Mouse (Mus musculus) stomach, postnatal 0 days (tissue): ENCODE measurements around the gene Arid3c. TPM values are rescaled to one million over a fixed set of nuclear protein-coding genes. Genes with fewer than 3 reads are reported as not detected.
A peak's percentile ranks its signal among the peaks of the same experiment; 100 is the strongest.

Experiments
- ATAC-seq: fragments of 200-750 bp; cut with Nextera tagmentation; 2 replicates; pipeline ENCODE4 v1.8.0; 2017; ENCODE audit not compliant: low FRiP score, low TSS enrichment
- DNase-seq: peaks from one replicate; pipeline ENCODE4 v3.0.0-alpha.2; 2016; ENCODE audit warnings: low spot score
- H3K27ac ChIP-seq: fragments of 300-500 bp; sonication (generic); replicated peaks from 2 replicates; pipeline ENCODE4 v1.5.1; 2014; ENCODE audit warnings: mild to moderate bottlenecking, control low read depth
- H3K27me3 ChIP-seq: fragments of 300-500 bp; sonication (generic); 2 replicates; pipeline ENCODE4 v1.6.1; 2014; ENCODE audit warnings: low read length; ENCODE audit not compliant: control insufficient read depth, insufficient read depth
- H3K36me3 ChIP-seq: fragments of 300-500 bp; sonication (generic); 2 replicates; pipeline ENCODE4 v1.6.1; 2014; ENCODE audit warnings: low read length, mixed read lengths; ENCODE audit not compliant: control insufficient read depth, insufficient read depth
- H3K4me1 ChIP-seq: fragments of 300-500 bp; sonication (generic); replicated peaks from 2 replicates; pipeline ENCODE4 v1.6.1; 2014; ENCODE audit warnings: antibody characterized with exemption; ENCODE audit not compliant: control insufficient read depth, insufficient read depth
- H3K4me2 ChIP-seq: fragments of 300-500 bp; sonication (generic); replicated peaks from 2 replicates; pipeline ENCODE4 v1.6.1; 2014; ENCODE audit warnings: low read depth, mild to moderate bottlenecking, control low read depth, moderate library complexity
- H3K4me3 ChIP-seq: fragments of 300-500 bp; sonication (generic); 2 replicates; pipeline ENCODE4 v1.5.1; 2014; ENCODE audit warnings: low read depth, low read length, control low read depth
- H3K9ac ChIP-seq: fragments of 300-500 bp; sonication (generic); 2 replicates; pipeline ENCODE4 v1.6.1; 2014; ENCODE audit warnings: mild to moderate bottlenecking, low read length, control low read depth, mixed read lengths
- H3K9me3 ChIP-seq: fragments of 300-500 bp; sonication (generic); 2 replicates; pipeline ENCODE4 v1.6.1; 2016; ENCODE audit warnings: low read length; ENCODE audit not compliant: control insufficient read depth
- CTCF ChIP-seq: IDR thresholded peaks from 2 replicates; pipeline ENCODE4 v1.5.1; 2016; ENCODE audit warnings: antibody characterized with exemption, low read depth, mild to moderate bottlenecking, moderate library complexity
- EP300 ChIP-seq: optimal IDR thresholded peaks from 2 replicates; pipeline ENCODE3; 2016; ENCODE audit warnings: antibody characterized with exemption
- WGBS: fragments of 180-500 bp; shearing (Covaris S2); extraction: QIAGEN DNeasy Blood & Tissue Kit; methylation state at CpG from one replicate; pipeline ENCODE4 v1.1.7; 2014; 5-methylcytosine and 5-hydroxymethylcytosine counted together
- polyA plus RNA-seq: library from polyadenylated mRNA; unstranded; fragments of >200 nt; fragmentation: Nextera tagmentation; extraction: Ambion mirVana; gene quantifications from 2 replicates; pipeline ENCODE4 v1.2.1, GENCODE M21; 2015

Arid3c gene
- polyA plus RNA-seq, 1 experiment from 2014 or later = 0.05 TPM

- ATAC-seq (no peak), DNase-seq (no peak)
- H3K36me3 ChIP-seq = peaks cover 4% of the 10 kb centered on the region; the same call in 1 of the 2 replicates
- H3K9me3 ChIP-seq = no peaks in the 10 kb centered on the region
- peaks cover 4% of the 10 kb centered on the region; the same call in 1 of the 2 replicates for H3K4me1 ChIP-seq
- H3K27me3 ChIP-seq = no peaks in the 10 kb centered on the region
- no peak overlapping the region for H3K9ac ChIP-seq
- no peak for TF ChIP-seq EP300
- no peak overlapping the region for H3K4me3 ChIP-seq
- H3K27ac ChIP-seq = no peak overlapping the region
- H3K4me2 ChIP-seq = no peak overlapping the region
- WGBS = 93% methylated on average over 13 of the region's 13 CpGs
Observed at GRCm38 (mm10) chr4:41739260-41739659, 8.3 kb upstream of the Arid3c start.

DNA sequence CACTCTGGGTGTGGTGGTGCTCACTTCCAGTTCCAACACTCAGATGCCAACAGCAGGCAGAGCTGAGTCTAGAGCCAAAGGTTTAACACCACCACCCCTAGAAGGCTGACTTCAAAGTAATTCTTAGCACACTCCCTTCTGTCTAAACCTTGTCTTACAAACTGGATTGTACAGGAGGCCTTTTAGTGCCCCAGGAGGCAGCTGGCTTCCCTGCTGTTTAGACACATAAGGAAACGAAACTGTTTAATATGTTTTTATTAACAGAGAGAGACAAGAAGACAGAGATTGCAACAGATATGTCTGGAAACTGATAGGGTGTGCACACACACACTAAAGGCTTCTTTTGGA is 7.3 kb upstream of the Arid3c start:
- H3K36me3 ChIP-seq = peaks cover 4% of the 10 kb centered on the region; the same call in 1 of the 2 replicates
- no peaks in the 10 kb centered on the region for H3K27me3 ChIP-seq
- ATAC-seq = no peak
- DNase-seq = no peak
- no peaks in the 10 kb centered on the region for H3K9me3 ChIP-seq
- H3K4me3 ChIP-seq = no peak overlapping the region
- TF ChIP-seq CTCF (no peak), EP300 (no peak)
- no peak overlapping the region for H3K4me2 ChIP-seq
- no peak overlapping the region for H3K9ac ChIP-seq
- peaks cover 4% of the 10 kb centered on the region; the same call in 1 of the 2 replicates for H3K4me1 ChIP-seq
- 42% methylated on average over 1 of the region's 1 CpGs for WGBS
- peak overlapping the region; percentile 30 for H3K27ac ChIP-seq

DNA sequence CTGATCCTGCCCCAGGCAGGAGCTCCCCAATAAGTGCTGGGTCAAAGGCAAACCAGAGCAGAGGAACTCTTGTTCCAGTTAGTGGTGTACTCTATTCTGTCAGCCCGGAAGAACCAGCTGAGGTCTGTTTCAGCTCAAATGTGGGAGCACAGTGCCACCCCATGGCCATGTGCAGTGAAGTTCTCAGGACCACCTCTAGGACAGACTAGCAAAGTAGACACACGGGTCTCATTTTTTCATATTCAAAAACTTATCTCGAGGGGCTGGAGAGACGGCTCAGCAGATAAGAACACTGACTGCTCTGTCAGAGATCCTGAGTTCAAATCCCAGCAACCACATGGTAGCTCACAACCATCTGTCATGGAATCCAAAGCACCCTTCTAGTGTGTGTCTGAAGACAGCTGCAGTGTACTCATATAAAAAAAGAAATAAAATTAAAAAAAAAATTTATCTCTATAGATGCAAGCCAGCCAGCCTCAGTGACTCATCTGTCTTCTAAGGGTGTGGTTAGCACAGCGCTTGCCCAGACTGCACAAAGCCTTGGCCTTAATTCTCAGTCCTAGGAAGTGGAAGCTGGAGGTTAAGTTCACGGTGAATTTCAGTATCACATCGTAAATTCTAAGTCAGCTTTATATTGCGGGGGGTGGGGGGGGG is 6.8 kb upstream of the Arid3c start:
- TF ChIP-seq CTCF = peak; percentile 95
- no peak for TF ChIP-seq EP300
- no peak overlapping the region for H3K9ac ChIP-seq
- H3K27ac ChIP-seq = peak overlapping the region; percentile 30
- 23% methylated on average over 8 of the region's 8 CpGs for WGBS
- ATAC-seq = peak; percentile 75
- H3K36me3 ChIP-seq = peaks cover 4% of the 10 kb centered on the region; the same call in 1 of the 2 replicates
- no peak overlapping the region for H3K4me2 ChIP-seq
- peaks cover 4% of the 10 kb centered on the region; the same call in 1 of the 2 replicates for H3K4me1 ChIP-seq
- H3K9me3 ChIP-seq = no peaks in the 10 kb centered on the region
- H3K4me3 ChIP-seq = no peak overlapping the region
- peak; percentile 81 for DNase-seq
- no peaks in the 10 kb centered on the region for H3K27me3 ChIP-seq

- Histone ChIP-seq H3K4me2 (no peak overlapping the region), H3K27ac (no peak overlapping the region), H3K27me3 (peaks cover 16% of the 10 kb centered on the region), H3K4me1 (no peaks in the 10 kb centered on the region), H3K9me3 (no peaks in the 10 kb centered on the region), H3K9ac (no peak overlapping the region), H3K4me3 (no peak overlapping the region), H3K36me3 (no peaks in the 10 kb centered on the region)
- TF ChIP-seq EP300 = no peak
- TF ChIP-seq CTCF = no peak
- no peak for DNase-seq
- no peak for ATAC-seq
- WGBS = 21% methylated on average over 20 of the region's 20 CpGs
Observed at GRCm38 (mm10) chr4:41726826-41727621, 3.9 kb downstream of the Arid3c start.

GRCm38 (mm10) chr4:41722918-41723351 is 8.0 kb downstream of the Arid3c start, which contains the start of gene Dctn3:
TSS of gene Dctn3 (minus strand) at chr4:41723170.
- Histone ChIP-seq H3K27me3 (peaks cover 7% of the 10 kb centered on the region), H3K9ac (peak within 1 kb of the TSS; percentile 89), H3K27ac (no peak within 1 kb of the TSS), H3K4me3 (peak within 1 kb of the TSS; percentile 89), H3K4me1 (no peaks in the 10 kb centered on the region; the same call in 1 of the 2 replicates), H3K9me3 (no peaks in the 10 kb centered on the region), H3K36me3 (peaks cover 9% of the 10 kb centered on the region; the same call in 1 of the 2 replicates), H3K4me2 (peak within 1 kb of the TSS; percentile 84)
- TF ChIP-seq CTCF (no peak), EP300 (no peak)
- peak; percentile 88 for DNase-seq
- under 1% methylated on average over 27 of the region's 27 CpGs for WGBS
- ATAC-seq = peak; percentile 97

DNA sequence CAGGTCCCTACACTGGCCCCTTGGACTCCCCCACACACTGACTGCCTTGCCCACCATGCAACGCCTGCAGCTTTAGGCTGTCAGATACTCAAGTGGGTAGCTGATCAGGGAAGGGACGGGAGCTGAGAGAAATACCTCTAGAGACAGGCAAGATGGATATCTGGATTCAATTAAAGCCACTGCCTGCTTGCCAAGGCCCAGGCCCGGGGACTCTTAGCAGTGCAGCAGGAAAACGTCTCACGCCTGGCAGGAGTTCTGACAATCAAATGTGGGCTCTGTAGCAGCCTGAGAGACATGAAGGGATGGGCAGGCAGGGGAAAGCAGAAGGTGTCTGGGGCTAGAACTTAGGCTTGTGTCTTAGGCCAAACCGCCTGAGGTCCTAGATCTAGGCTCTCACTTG is 14.1 kb downstream of the Arid3c start:
- Histone ChIP-seq H3K4me3 (no peak overlapping the region), H3K27ac (no peak overlapping the region), H3K4me1 (peaks cover 7% of the 10 kb centered on the region), H3K9me3 (no peaks in the 10 kb centered on the region), H3K27me3 (no peaks in the 10 kb centered on the region), H3K9ac (no peak overlapping the region; the same call in 1 of the 2 replicates), H3K4me2 (no peak overlapping the region), H3K36me3 (peaks cover 12% of the 10 kb centered on the region)
- no peak for TF ChIP-seq EP300
- no peak for TF ChIP-seq CTCF
- 63% methylated on average over 6 of the region's 6 CpGs for WGBS
- no peak for DNase-seq
- ATAC-seq = no peak
